Mouse (Mus musculus): Measurements from ENCODE around the gene Miga1.
A peak's percentile ranks its signal among the peaks of the same experiment; 100 is the strongest.

Gene Miga1

DNA sequence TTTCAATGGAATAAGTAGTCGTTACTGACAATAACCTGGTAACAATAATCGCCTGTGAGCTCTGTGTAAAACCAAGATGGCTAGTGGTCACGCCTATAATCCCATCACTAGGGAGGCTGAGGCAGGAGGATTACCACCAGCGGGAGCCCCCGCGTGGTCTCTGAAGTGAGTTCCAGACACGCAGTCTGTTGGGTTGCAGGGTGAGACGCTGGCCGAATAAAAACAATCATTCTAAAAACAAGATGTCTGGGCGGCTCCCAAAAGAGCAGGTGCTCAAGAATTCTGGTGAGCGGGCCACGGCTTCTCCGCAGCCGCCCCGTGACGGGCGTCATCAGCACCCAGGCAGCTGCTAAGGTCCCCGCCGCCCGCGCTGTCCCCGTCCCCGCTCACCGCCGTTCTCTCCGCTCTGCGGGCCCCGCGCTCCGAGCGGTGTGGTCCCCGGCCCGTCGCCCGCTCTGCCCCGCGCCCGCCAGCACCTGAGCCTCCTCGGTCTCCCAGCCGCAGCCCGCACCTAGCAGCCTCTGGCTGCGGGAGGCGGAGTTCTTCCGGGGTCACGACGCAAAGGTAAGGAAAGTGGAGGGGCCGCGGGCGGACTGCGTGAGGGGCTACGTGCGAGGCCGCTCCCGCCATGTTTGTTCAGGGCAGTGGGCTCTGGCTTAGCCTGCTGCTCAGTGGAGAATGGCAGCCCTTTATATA, at the start of gene Miga1:
TSS of gene Miga1 (minus strand) at position 546 of the 696 bp plus-strand sequence.
- DNase-seq (ENCODE audit: low read depth, low spot score): peak; percentile 69

DNA sequence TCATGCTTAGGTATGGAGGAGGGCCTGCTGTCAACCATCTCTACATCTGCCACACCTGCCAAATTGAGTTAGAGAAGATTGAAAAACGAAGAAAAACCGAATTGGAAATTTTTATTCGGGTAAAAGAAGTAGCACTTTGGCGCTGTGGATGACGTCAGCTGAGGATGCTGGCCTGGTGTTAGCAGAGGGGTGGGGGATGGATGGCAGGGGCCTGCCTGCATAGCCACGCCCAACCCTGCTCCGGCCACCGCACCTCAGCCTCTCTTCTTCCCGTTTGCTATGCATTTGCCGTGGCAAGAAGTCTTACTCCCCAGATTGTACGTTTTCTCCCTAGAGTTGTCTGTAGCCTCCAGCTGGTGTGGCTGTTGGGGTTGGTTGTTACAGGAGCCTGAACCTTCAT, 43.9 kb upstream of the Miga1 start:
- DNase-seq (ENCODE audit: low read depth, low spot score): no peak

DNA sequence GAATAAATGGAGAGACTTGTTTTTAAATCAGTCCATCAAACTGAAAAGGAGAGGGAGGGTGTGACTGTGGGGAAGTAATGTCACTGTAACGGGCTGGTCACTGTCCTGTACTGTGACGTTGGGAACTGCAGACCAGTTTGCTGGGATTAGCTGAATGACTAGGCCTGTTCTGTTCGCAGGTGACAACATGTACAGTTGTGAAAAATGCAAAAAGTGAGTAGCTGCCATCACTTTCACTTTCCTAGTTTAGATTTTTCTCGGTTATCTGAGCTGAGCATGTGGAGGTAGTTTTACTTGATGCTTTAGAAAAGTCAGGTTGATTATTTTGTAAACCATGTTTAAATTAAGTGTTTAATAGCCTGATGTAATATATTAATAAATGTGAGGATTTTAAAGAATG, 35.9 kb upstream of the Miga1 start:
- no peak for DNase-seq (ENCODE audit: low read depth, low spot score)

DNA sequence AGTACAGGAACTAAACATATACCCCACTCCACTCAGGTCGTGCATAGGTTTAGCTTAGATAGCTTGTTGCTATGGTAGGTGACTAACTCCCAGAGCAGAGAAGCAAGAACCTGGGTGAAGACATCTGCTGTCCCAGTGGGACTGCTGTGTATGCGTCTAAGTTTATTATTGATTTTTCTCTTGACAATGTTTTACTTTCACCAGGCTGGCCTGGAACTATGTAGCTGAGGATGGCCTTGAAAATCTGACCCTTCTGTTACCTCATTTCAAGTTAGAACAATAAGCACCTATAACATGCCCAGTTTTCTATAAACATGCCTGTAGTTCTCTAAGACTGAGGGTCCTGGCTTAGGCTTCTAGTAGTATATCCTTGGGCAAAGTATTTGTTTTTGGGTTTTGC, 24.0 kb upstream of the Miga1 start:
- DNase-seq (ENCODE audit: low read depth, low spot score): no peak

DNA sequence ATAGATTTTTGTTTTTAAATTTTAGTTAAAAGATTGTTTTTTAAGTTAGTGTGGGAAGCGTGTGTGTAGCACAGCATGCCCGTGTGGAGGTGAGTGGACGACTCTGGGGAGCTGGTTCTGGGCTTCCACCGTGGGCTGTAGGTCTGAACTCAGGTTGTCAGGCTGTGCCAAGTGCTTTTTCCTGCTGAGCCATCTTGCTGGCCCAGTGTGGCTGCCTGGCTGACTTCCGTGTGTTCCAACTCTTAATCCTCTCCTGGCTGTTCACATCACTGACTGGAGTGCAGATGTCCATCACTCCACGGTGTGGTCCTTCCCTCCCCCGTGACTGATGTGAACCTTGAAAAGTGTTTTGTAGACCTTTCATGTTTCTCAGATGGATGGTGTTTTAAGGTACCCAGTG, 18.9 kb upstream of the Miga1 start:
- no peak for DNase-seq (ENCODE audit: low read depth, low spot score)

DNA sequence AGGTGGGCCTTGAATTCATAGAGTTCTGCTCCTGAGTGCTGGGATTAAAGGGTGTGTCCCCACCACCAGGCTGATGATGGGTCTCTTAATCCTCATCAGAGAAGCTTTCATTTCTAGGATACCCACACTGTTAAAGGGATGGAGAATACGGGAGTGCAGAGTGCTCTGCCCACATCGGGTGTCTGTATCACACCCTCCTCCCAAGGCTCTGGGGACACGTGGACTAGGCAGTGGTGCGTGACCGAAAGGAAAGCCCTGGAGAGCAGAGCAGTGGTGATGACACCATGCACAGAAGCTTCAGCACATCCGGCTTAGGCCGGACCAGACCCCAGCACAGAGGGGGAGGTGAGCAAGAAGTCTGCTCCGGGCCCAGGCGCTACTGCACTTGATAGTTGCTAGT, 16.5 kb upstream of the Miga1 start:
- no peak for DNase-seq (ENCODE audit: low read depth, low spot score)

DNA sequence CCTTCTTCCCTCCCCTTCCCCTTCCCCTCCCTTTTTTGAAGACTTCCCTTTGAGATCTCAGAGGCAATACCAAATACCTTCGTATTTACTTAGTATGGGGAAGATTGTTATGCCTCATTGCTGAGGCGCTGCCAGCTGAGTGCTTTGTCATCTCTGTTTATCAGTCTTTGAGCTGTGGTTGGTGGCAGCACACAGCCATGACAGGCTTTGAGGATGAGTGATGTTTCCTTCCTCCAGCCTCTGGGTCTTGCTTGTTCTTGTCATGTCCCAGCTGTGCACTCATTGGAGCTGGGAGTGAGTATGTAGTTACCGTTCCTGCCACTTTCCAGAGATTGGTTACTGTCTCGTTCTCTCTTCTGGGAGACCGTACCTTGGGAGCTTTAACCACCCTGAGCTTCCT, 15.2 kb upstream of the Miga1 start:
- DNase-seq (ENCODE audit: low read depth, low spot score): peak; percentile 33

DNA sequence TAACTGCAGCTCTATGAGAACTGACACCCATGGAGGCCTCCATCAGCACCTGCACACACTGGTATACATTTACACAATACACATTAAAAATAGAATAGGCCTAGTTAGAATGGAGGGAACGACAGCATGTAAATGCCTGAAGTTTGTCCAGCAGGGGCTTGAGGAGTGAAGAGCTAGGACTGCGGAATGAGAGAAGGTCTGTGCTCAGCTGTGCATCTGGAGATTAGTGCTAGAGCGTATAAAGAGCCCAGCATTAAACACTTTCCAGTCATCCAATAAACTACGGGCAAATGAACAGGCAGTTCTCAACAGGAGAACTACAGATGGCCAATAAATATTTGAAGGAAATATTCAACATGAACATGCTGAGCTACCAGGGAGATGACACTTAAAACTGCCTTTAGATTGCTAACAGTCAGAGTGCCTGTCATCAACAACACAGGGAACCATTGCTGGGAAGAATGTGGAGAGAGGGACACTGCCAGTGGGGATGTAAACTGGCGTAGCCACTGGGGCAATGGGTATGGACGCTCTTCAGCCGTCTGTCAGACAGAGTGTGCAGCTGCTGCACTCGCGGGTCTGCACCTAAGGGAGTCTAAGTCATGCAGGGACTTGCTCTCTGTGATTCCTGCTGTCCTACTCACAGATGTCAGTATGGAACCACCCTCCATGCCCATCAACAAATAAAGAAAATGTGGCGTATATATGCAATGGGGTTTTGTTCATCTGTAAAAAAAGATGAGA, 13.4 kb upstream of the Miga1 start:
- no peak for DNase-seq (ENCODE audit: low read depth, low spot score)

DNA sequence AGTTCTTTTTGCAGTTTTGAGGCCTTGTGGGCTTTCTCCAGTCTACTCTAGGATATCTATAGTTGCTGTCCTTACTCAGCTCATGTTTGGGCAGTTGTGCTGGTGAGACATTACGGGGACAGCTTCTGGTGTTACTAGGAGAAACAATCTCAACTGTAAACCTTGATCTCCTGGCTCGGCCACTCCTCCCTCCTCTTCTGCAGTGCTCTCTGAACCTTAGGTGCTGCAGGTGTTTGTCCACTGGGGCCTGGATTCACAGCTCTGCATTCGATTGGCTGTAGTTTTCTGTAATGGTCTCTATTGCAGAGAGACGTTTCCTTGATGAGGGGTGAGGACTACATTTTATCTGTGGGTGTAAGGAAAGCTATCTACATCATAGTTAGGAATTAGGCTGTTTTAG, 12.1 kb upstream of the Miga1 start:
- DNase-seq (ENCODE audit: low read depth, low spot score): no peak

DNA sequence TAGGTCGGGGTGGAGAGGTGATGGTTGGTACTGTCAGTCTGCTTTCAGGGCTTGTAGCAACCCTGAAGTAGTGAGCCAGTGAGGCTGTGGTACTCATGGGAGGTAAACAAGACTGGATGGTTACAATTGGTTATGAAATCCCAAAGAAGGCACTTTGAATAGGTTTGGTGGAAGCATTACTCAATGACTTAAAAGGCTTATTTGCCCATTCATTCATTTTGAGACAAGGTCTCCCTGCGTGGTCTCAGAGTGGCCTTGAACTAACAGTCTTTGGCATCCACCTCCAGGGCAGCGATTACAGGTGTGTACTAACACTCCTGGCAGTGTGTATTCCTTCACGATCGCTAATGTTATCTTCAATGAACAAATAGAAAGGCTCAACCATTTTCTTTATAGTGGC, 10.8 kb upstream of the Miga1 start:
- DNase-seq (ENCODE audit: low read depth, low spot score): no peak

DNA sequence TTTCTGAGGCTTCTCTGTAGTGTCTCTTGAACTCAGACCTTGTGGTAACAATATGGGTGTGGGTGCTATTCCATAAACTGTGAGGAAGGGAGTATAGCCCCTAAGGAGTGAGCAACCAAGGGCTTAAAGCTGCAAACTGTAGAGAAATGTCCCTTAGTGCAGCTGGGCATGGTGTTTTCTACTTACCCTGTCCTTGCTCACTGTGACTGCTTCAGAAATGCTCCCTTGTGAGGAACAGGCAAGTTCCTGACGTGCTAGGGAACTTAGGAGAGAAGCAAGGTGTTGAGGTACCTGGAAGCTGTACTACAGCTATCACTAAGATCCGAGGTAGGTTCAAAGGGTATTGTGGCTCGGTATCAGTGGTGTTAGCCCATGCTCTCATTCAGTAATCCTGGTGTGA, 10.2 kb upstream of the Miga1 start:
- DNase-seq (ENCODE audit: low read depth, low spot score): no peak

DNA sequence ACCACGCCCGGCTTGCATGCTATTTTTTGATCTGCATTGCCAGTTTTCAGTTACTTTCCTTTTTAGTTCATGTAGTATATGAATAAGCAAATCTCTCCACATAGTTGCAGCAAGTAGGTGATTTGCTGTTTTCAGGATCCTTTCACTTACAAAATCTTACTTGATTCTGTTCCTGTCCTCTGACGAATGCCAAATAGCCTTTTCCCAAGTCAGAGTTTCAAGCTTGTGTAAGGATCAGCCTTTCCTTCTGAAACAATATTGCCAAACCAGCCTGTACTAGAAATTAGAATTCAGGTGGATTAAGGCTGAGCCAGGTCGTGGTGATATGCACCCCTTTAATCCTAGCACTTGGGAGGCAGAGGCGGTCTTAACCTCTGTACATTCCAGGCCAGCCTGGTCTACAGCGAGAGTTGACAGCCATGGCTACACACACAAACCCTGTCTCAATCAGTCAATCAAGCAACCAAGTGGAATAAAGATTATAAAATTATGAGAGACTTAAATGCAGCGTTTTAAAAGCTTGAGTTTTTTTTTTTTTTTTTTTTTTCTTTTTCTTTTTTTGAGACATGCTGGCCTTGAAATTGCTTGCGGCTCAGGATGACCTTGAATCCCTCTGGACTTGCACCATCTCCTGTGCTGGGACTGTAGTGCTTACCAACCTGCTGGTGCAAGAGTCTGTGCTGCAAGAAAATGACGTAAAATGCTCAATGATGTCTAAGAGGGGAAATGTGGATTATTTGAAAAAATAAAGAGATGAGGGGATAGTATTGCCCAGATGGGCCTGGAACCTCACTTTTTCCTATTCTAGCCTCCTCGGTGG, 8.0 kb upstream of the Miga1 start:
- DNase-seq (ENCODE audit: low read depth, low spot score): no peak

DNA sequence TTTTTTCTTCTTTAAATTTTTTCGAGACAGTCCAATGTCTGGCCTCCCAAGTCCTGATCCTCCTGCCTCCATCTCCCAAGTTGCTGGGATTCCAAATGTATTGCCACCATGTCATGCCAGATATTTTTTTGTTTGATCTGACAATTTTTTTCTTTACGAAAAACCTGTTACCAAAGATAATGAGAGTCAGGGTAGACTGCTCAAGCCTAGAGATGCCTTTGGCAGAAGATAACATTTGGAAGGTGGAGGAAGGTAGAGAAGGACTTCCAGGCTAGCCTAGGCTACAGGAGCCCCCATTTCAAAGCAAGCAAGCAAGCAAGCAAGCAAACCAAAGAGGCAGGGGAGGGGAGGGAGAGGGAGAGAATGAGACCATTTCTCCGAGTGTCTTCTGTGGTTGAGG, 7.0 kb upstream of the Miga1 start:
- DNase-seq (ENCODE audit: low read depth, low spot score): no peak

DNA sequence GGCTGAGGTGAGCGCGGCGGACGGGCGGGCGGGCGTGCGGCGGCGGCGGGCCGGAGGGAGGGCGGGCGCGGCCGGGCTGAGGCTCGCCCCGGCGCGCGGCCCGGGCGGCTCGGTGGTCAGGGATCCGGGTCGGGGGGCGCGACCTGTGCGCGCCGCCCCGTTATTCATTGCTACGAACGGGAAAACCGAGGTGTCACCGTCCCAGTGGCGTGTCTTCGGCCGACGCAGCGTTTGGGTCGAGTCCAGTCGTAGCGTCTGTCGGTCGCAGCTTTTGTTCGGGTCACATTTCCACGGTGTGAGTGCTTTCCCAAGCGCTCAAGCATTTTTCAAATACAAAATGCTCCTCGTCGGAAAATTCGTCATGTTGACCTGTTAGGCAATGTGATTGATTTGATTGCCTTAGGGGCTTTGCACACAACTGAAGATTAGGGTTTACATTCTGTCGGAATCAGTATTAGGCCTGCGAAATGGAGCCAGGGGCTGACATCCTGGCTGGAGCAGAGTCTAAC, 6.5 kb upstream of the Miga1 start:
- peak; percentile 28 for DNase-seq (ENCODE audit: low read depth, low spot score)

DNA sequence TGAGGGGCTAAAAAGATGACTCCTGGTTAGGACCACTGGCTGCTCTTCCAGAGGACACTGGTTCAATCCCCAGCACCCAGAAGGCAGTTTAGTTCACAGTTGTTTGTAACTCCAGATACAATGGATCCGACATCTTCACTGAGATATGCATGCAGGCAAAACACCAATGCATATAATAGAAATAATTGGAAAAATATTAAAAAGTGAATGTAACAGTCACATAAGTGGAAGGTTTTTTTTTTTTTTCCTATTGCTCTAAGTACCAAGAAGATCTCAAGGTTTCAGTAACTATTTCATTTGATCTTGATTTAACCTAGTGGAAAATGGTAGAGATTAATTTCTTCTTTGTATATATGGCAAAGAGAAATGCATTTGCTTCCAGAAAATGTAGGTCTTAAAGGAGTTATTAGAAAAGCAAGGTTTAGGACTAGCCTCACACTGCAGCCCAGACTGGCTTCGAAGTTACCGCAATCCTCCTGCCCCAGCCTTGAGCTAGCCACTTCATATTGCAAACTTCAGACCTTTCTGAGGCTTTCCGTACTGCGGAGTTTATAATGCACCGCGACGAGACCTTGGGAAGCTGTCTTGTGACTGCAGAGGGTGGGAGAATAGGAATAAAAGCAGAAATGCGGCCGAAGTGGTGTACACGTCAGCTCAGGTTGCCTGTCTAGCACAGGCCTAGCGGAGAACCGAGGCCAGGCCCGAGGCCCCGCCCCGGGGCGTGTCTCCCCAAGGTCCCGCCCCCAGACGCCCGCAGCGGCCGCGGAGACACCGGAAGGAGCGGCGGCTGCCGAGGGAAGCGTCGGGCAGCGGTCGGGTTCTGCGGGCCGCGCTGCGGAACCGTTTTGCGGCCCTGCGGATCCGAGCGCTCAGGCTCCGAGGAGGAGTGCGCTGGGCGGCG, 5.8 kb upstream of the Miga1 start, which contains the start of gene Usp33:
TSS of gene Usp33 (plus strand) at position 747 of the 901 bp plus-strand sequence.
- peak; percentile 93 for DNase-seq (ENCODE audit: low read depth, low spot score)

DNA sequence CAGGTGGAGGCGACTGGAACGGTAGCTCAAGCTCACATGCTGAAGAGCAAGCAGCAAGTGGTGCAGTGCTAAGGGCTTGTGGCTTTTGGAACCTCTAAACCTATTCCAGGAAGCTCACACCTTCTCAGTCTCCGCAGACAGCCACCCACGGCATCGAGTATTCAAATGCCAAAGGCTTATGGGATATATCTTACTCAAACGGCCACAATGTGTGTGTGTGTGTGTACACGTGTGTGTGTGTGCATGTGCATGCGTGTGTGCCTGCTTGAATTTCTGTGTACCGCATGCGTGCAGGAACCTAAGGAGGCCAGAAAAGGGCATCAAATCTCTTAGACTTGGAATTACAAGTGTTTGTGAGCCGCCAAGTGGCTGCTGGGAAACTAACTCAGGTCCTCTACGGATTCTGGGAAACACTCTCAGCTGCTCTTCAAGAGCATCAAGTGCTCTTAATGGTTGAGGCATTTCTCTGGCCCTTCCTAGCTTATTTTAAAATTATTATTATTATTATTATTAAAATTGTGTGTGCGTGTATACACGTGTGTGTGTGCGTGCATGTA, 2.8 kb upstream of the Miga1 start:
- DNase-seq (ENCODE audit: low read depth, low spot score): no peak

DNA sequence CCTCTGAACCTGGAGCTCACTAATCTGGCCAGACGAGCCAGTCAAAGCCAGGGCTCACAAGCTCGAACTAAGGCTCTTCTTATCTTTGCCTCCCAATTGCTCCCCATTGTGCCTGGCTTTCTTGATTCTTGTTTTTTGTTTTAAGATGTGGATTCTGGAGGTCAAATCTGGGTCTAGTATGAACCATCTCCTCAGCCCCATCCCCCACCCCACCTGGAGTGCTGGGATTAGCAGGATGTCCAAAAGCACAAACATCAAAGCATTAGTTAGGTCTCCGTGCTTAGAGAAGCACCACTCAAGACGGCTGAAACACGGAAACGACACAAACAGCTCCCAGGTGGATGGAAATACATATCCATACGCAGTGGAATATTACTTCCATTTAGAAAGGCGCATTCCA, 4.1 kb downstream of the Miga1 start:
- no peak for DNase-seq (ENCODE audit: low read depth, low spot score)

DNA sequence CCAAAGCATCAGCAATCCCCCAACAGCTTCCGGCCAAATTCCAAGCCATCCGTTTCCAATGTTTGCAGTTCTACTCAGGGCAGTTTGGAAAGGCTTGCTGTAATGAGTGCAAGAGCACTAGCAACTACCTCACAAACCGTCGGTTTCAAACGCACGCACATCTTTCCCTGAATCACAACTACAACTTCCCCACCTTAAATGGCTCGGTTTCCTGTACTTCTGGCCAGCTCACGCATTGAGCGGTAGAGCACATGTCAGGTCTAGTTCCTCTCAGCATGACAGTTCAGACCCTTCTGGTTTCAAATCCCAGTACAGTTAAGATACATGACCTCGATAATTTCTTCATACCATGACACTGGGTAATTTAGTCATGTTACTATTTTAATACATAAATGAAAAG, 6.6 kb downstream of the Miga1 start:
- no peak for DNase-seq (ENCODE audit: low read depth, low spot score)

DNA sequence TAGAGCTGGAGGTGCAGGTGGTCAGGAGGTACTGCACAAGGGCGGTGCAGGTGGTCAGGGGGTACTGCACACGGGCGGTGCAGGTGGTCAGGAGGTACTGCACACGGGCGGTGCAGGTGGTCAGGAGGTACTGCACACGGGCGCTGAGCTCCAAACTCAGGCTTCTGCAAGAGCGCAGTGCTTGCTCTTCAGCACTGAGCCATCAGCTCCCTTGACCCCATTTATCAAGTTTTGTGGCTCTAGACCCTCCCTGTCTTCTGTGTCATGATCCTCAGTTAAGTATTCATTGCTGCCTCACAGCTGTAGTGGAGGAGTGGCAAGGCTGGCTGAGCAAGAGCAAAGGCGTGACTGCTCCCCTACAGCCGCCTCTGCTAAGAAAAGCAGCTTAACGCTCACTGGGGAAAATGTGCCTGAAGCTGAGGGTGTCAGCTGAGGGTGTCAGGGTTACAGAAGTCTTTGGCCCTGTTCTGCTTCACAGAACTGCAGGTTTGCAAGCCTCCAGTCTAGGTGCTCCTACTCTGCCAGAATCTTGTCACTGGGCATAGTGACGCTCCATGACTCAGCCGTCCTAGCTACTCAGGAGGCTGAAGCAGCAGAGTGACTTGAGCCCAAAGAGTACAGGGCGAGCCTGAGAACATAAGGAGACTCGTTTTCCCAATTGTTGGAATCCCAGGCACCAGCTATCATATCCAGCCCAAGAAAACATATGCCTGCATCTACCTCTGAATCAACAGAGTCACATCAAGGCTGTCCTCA, 7.5 kb downstream of the Miga1 start:
- no peak for DNase-seq (ENCODE audit: low read depth, low spot score)

DNA sequence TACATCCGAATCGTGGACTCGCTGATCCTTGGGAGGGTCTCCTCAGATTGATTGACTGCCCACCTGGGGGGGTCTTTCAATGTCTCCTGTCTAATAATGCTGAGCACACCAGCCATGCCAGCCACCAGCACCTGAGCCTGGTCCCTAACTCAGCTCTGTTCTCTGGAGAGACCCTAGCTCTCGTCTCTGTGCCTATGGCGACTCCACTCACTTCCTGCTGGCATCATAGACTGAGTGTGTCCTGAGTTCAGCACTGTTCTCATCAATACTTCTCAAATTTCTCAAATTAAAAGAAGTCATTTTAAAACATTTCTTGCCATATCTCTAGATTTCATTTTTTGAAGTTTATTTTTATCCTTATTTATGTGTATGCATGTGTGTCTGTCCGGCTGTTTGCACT, 8.1 kb downstream of the Miga1 start:
- DNase-seq (ENCODE audit: low read depth, low spot score): no peak
